Mouse (Mus musculus): ENCODE results near the gene Trip10. TPM values are rescaled to one million over a fixed set of nuclear protein-coding genes. Genes with fewer than 3 reads are reported as not detected.
A peak's percentile ranks its signal among the peaks of the same experiment; 100 is the strongest.

The Trip10 gene
- polyA plus RNA-seq, 1 experiment from 2014 or later: 11.6 TPM

GRCm38 (mm10) chr17:57227468-57227867 lies 21.8 kb upstream of the Trip10 start:
- 96% methylated on average over 2 of the region's 2 CpGs for WGBS
- ATAC-seq (ENCODE audit: low FRiP score, low read depth): no peak
- Histone ChIP-seq H3K4me3 (no peak overlapping the region), H3K36me3 (no peaks in the 10 kb centered on the region), H3K27me3 (0 out of 2 replicates have a peak, but pooled peaks cover 3% of the 10 kb centered on the region), H3K9ac (no peak overlapping the region), H3K4me1 (replicated peaks) (no peaks in the 10 kb centered on the region), H3K4me2 (no peak overlapping the region), H3K27ac (replicated peaks) (no peak overlapping the region), H3K9me3 (no peaks in the 10 kb centered on the region)

- no peak within 1 kb of the TSS for H3K9ac ChIP-seq
- WGBS: 89% methylated on average over 3 of the region's 3 CpGs
- no peak within 1 kb of the TSS for H3K4me3 ChIP-seq
- no peaks in the 10 kb centered on the region for H3K4me1 ChIP-seq (replicated peaks)
- H3K9me3 ChIP-seq: no peaks in the 10 kb centered on the region
- no peak for ATAC-seq (ENCODE audit: low FRiP score, low read depth)
- H3K27me3 ChIP-seq: 0 out of 2 replicates have a peak, but pooled peaks cover 3% of the 10 kb centered on the region
- no peaks in the 10 kb centered on the region for H3K36me3 ChIP-seq
- no peak within 1 kb of the TSS for H3K27ac ChIP-seq (replicated peaks)
- no peak within 1 kb of the TSS for H3K4me2 ChIP-seq
Observed at GRCm38 (mm10) chr17:57228014-57228413, 21.2 kb upstream of the Trip10 start, which contains the start of gene C3. TSS of gene C3 (minus strand) at chr17:57228136.

- WGBS: 81% methylated on average over 3 of the region's 3 CpGs
- H3K27me3 ChIP-seq: 0 out of 2 replicates have a peak, but pooled peaks cover 3% of the 10 kb centered on the region
- H3K36me3 ChIP-seq: no peaks in the 10 kb centered on the region
- no peak for ATAC-seq (ENCODE audit: low FRiP score, low read depth)
- H3K4me3 ChIP-seq: no peak overlapping the region
- H3K27ac ChIP-seq (replicated peaks): no peak overlapping the region
- no peaks in the 10 kb centered on the region for H3K9me3 ChIP-seq
- no peak overlapping the region for H3K9ac ChIP-seq
- no peak overlapping the region for H3K4me2 ChIP-seq
- H3K4me1 ChIP-seq (replicated peaks): no peaks in the 10 kb centered on the region
Observed at GRCm38 (mm10) chr17:57228873-57229272, 20.4 kb upstream of the Trip10 start.

GRCm38 (mm10) chr17:57229851-57230727 lies 19.2 kb upstream of the Trip10 start:
- H3K27ac ChIP-seq (replicated peaks): no peak overlapping the region
- no peak for ATAC-seq (ENCODE audit: low FRiP score, low read depth)
- H3K4me1 ChIP-seq (replicated peaks): no peaks in the 10 kb centered on the region
- H3K9ac ChIP-seq: no peak overlapping the region
- H3K4me2 ChIP-seq: no peak overlapping the region
- no peaks in the 10 kb centered on the region for H3K27me3 ChIP-seq
- no peaks in the 10 kb centered on the region for H3K36me3 ChIP-seq
- WGBS: 79% methylated on average over 15 of the region's 15 CpGs
- H3K4me3 ChIP-seq: no peak overlapping the region
- no peaks in the 10 kb centered on the region for H3K9me3 ChIP-seq

GRCm38 (mm10) chr17:57230728-57231125 lies 18.5 kb upstream of the Trip10 start:
- no peak overlapping the region for H3K4me3 ChIP-seq
- no peaks in the 10 kb centered on the region for H3K9me3 ChIP-seq
- H3K36me3 ChIP-seq: no peaks in the 10 kb centered on the region
- no peaks in the 10 kb centered on the region for H3K4me1 ChIP-seq (replicated peaks)
- no peak overlapping the region for H3K4me2 ChIP-seq
- H3K9ac ChIP-seq: no peak overlapping the region
- H3K27me3 ChIP-seq: no peaks in the 10 kb centered on the region
- no peak for ATAC-seq (ENCODE audit: low FRiP score, low read depth)
- 80% methylated on average over 6 of the region's 6 CpGs for WGBS
- H3K27ac ChIP-seq (replicated peaks): no peak overlapping the region

- Histone ChIP-seq H3K36me3 (no peaks in the 10 kb centered on the region), H3K4me3 (no peak overlapping the region), H3K4me2 (no peak overlapping the region), H3K27me3 (no peaks in the 10 kb centered on the region), H3K4me1 (replicated peaks) (no peaks in the 10 kb centered on the region), H3K27ac (replicated peaks) (no peak overlapping the region), H3K9me3 (no peaks in the 10 kb centered on the region), H3K9ac (no peak overlapping the region)
- no peak for ATAC-seq (ENCODE audit: low FRiP score, low read depth)
Observed at GRCm38 (mm10) chr17:57231321-57231771, 17.9 kb upstream of the Trip10 start.

- Histone ChIP-seq H3K4me2 (no peak overlapping the region), H3K27me3 (no peaks in the 10 kb centered on the region), H3K9ac (no peak overlapping the region), H3K9me3 (no peaks in the 10 kb centered on the region), H3K27ac (replicated peaks) (no peak overlapping the region), H3K4me1 (replicated peaks) (no peaks in the 10 kb centered on the region), H3K4me3 (no peak overlapping the region), H3K36me3 (no peaks in the 10 kb centered on the region)
- WGBS: 79% methylated on average over 1 of the region's 1 CpGs
- no peak for ATAC-seq (ENCODE audit: low FRiP score, low read depth)
Observed at GRCm38 (mm10) chr17:57232200-57232599, 17.1 kb upstream of the Trip10 start.

GRCm38 (mm10) chr17:57233038-57233437 lies 16.2 kb upstream of the Trip10 start:
- no peak overlapping the region for H3K4me3 ChIP-seq
- no peak overlapping the region for H3K27ac ChIP-seq (replicated peaks)
- no peaks in the 10 kb centered on the region for H3K27me3 ChIP-seq
- H3K9ac ChIP-seq: no peak overlapping the region
- no peaks in the 10 kb centered on the region for H3K4me1 ChIP-seq (replicated peaks)
- ATAC-seq (ENCODE audit: low FRiP score, low read depth): no peak
- no peak overlapping the region for H3K4me2 ChIP-seq
- peaks cover 5% of the 10 kb centered on the region; the same call in 1 of the 2 replicates for H3K36me3 ChIP-seq
- WGBS: 54% methylated on average over 7 of the region's 7 CpGs
- H3K9me3 ChIP-seq: no peaks in the 10 kb centered on the region

- H3K27me3 ChIP-seq: no peaks in the 10 kb centered on the region
- H3K9me3 ChIP-seq: no peaks in the 10 kb centered on the region
- peaks cover 7% of the 10 kb centered on the region; the same call in 1 of the 2 replicates for H3K36me3 ChIP-seq
- no peak overlapping the region for H3K27ac ChIP-seq (replicated peaks)
- WGBS: 85% methylated on average over 12 of the region's 12 CpGs
- H3K4me3 ChIP-seq: no peak overlapping the region
- no peak for ATAC-seq (ENCODE audit: low FRiP score, low read depth)
- no peak overlapping the region for H3K9ac ChIP-seq
- H3K4me1 ChIP-seq (replicated peaks): no peaks in the 10 kb centered on the region
- H3K4me2 ChIP-seq: no peak overlapping the region
Observed at GRCm38 (mm10) chr17:57234254-57234928, 14.9 kb upstream of the Trip10 start.

- ATAC-seq (ENCODE audit: low FRiP score, low read depth): no peak
- Histone ChIP-seq H3K4me3 (no peak overlapping the region), H3K4me1 (replicated peaks) (no peaks in the 10 kb centered on the region), H3K27ac (replicated peaks) (no peak overlapping the region), H3K27me3 (no peaks in the 10 kb centered on the region), H3K9ac (no peak overlapping the region), H3K36me3 (peaks cover 7% of the 10 kb centered on the region; the same call in 1 of the 2 replicates), H3K4me2 (no peak overlapping the region), H3K9me3 (no peaks in the 10 kb centered on the region)
- 94% methylated on average over 5 of the region's 5 CpGs for WGBS
Observed at GRCm38 (mm10) chr17:57235803-57236202, 13.5 kb upstream of the Trip10 start.

GRCm38 (mm10) chr17:57237181-57237580 lies 12.1 kb upstream of the Trip10 start:
- H3K27me3 ChIP-seq: no peaks in the 10 kb centered on the region
- H3K9me3 ChIP-seq: no peaks in the 10 kb centered on the region
- H3K4me1 ChIP-seq (replicated peaks): no peaks in the 10 kb centered on the region
- no peak overlapping the region for H3K4me2 ChIP-seq
- 95% methylated on average over 9 of the region's 9 CpGs for WGBS
- H3K36me3 ChIP-seq: peaks cover 15% of the 10 kb centered on the region
- H3K9ac ChIP-seq: no peak overlapping the region
- no peak overlapping the region for H3K4me3 ChIP-seq
- no peak overlapping the region for H3K27ac ChIP-seq (replicated peaks)
- 0 out of 2 replicates have a peak, but pooled peaks have one; percentile 28 for ATAC-seq (ENCODE audit: low FRiP score, low read depth)
